Mouse (Mus musculus): ENCODE results near the gene Chek2. TPM values are rescaled to one million over a fixed set of nuclear protein-coding genes. Genes with fewer than 3 reads are reported as not detected.
"Not testable (repeated sequence)": the region's sequence is repeated elsewhere in the genome, so short reads cannot be mapped to it uniquely, and the experiment has no call there.

Chek2 gene
- 1 to 10 TPM; 1.4 to 1.5 TPM for total RNA-seq (2021)
- long read RNA-seq, experiment 1 = 0 reads
- long read RNA-seq, experiment 2, partial matches to known transcripts = 1 of 2 reads
- long read RNA-seq, experiment 2, other reads (novel, unspliced or antisense) = 1 of 2 reads

DNA sequence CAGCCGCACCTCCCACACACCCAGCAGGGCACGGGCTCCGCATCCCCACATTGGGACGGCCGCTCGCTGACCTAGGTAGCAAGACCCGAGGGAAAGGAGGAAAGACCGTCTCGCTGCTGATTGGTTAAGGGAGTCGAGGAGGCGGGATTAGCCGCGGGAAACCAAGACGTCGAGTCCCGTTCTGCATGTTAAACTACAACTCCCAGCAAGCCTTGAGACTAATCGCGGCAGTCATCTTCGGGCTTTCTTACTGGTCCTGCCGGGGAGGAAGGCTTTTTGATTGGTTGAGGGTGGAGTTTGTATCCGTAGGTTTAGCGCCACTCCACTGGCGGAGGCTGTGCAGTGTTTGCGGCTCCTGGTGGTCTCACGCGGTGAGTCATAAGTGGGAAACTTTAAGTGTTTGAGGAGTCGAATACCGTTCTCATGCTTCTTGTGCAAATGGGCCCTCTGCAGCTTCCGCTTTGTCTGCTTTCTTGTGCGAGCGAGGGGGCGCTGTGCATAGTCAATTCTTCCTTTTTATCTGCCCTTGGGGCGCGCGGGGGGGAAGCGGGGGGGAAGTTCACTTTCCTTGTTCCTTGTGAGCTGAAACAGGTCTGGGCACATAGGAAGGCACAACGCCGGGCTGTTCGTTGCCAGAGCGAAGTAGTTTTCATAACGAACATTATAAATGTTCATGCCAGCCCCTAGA lies at the start of gene Chek2, which contains the start of gene Hscb:
Gene Chek2, plus strand, starts transcription at position 302 of the 688 bp plus-strand sequence.
Gene Hscb, minus strand, starts transcription at position 100 of the 688 bp plus-strand sequence.
- peak; percentile 96 for DNase-seq

DNA sequence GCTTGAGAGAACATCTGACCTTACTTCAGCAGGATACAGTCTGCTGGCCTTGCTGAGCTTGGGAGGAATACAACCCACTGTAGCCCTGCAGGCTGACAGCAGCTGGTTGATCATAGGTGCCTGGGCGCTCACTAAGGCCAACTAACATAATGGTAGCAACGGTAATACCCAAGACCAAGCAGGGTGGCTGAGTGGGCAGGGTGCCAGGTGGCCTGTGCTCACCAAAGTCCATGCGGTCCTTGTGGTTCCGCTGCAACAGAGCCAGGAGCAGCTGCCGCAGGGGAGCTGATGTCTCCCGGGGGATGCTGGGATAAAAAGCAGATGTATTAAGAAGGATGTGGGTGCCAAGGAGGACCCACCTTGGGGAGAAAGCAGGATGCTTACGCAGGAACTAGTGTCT lies 45.4 kb upstream of the Chek2 start:
- DNase-seq = no peak

- DNase-seq = no peak
These were observed 42.1 kb upstream of the Chek2 start for GRCm38 (mm10) chr5:110797696-110798095.

DNA sequence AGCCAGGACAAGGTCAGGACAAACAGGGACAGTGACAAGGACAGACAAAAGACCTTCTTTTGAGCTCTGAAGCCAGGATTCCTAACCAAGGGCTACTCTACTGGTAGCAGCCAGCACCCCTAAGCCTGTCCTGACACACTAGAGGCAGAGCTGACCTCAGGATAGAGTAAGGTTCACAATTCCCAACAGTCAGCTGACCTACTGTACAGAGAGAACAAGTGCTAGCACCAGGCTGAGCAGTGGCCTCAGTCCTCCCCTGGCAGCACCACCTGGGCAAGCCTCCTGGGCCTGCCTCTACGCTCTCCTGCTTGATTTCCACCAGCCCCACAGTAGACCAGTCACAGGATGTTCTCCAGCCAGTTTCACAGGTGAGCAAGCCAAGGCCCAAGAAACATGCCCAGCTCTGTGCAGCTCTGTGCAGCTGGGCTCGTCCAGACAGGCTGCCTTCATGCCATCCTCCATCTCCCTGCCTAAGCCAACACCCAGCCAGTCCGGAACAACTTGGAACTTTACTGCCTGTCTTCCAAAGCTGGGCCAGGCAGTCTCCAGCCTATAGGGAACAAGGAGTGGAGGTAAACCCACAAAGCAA lies 38.6 kb upstream of the Chek2 start:
- DNase-seq = no peak

GRCm38 (mm10) chr5:110802186-110802585 lies 37.6 kb upstream of the Chek2 start:
- no peak for DNase-seq

- DNase-seq = no peak
These were observed 37.0 kb upstream of the Chek2 start for GRCm38 (mm10) chr5:110802809-110803208.

GRCm38 (mm10) chr5:110804012-110804743 lies 35.6 kb upstream of the Chek2 start:
- no peak for DNase-seq

DNA sequence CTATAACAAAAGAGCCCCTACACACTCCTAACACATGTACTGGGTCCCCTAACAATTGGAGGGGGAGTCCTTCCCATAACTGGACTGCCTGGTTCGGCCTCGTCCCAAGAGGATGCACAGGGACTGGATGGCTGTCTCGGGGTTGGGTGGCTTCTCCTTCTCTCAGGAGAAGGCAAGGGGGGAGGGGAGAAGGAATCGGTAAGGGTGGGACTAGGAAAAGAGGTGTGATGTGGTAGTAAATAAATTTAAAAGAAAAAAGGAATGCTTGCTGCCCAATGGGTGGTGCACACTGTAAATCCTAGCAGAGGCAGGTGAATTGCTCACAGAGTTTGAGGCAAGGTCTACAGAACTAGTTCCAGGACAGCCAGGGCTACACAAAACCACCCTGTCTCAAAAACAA lies 33.6 kb upstream of the Chek2 start:
- DNase-seq = no peak

DNA sequence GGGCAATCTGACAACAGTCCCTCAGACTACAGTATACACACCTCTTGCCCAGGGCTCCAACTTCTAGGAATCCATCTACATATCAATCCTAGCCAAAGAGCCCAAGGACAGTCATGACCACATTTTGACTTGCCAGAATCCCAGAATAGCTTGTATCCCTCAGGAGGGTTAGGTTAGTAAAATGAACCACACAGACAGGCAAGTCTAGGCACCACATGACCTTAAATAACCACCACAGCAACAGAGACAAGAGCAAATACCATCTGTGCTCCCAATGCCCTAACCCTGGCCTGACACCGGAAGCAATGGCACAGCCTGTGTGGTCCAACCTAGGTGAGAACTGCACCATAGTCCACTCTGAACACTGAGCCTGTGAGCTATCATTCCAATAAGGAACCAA lies 33.1 kb upstream of the Chek2 start:
- no peak for DNase-seq

GRCm38 (mm10) chr5:110807453-110807852 lies 32.3 kb upstream of the Chek2 start:
- DNase-seq = no peak

DNA sequence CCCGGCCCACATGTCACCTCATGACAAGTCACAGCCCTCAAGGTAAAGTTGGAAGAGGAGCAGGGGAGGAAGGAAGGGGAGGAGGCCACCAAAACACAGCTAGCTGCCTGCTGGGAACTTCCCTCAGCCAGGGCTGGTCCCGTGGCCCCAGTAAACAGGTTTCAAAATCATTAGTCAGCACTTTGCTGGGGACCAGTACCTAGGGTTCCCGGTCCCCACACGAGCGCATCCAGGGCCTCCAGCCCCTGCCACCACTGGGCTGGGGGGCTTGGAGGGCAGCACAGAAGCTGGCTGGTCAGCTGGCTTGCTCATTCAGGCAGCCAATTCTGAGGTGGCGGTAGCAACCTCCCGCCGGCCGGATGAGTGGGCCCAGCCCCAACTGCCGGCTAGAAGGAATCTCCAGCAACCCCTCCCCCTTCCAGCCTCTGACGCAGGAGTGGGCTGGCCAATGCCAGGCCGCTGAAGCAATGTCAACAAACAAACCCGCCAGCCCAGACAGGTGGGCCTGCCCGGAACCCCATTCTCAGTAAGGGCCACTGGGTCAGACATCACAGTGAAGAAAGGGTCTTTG lies 31.6 kb upstream of the Chek2 start:
- DNase-seq = peak; percentile 90

DNA sequence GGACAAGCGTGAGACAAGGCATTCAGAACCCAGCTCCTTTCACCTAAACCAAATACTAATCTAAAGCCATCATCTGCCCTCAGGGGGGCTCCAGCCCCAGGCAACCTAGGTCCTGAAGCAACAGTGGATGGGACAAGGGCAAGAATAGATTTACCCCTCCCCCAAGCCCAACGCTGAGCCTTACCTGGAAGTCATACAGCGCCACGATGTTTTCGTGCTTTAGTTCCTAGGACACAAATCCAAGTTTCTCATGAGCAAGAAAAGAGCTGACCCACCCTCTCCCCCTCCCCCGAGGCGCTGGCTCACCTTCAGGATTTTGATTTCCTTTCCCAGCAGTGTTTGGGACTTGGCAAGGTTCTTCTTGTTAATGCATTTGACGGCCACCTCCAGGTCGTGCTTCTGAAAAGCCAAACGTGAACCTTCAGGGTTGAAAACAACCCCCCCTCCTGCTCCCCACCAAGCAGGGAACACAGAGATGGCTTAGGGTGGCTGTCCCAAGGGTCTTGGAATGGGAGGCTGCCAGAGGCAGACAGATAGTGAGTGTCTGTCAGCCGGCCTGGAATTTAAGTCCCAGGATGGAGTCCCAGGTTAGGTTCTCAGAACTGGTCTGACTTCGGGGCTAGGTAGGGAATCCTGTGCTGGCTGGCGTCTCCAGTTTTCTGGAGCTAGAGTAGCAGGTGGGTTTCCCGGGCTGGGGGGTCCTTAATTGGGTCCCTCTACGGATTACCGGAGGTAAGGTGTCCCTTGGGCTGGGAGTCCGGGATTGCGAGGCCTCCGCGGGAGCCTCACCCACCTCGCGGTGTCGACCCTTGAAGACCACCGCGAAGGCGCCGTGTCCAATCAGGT lies 30.7 kb upstream of the Chek2 start:
- no peak for DNase-seq

DNA sequence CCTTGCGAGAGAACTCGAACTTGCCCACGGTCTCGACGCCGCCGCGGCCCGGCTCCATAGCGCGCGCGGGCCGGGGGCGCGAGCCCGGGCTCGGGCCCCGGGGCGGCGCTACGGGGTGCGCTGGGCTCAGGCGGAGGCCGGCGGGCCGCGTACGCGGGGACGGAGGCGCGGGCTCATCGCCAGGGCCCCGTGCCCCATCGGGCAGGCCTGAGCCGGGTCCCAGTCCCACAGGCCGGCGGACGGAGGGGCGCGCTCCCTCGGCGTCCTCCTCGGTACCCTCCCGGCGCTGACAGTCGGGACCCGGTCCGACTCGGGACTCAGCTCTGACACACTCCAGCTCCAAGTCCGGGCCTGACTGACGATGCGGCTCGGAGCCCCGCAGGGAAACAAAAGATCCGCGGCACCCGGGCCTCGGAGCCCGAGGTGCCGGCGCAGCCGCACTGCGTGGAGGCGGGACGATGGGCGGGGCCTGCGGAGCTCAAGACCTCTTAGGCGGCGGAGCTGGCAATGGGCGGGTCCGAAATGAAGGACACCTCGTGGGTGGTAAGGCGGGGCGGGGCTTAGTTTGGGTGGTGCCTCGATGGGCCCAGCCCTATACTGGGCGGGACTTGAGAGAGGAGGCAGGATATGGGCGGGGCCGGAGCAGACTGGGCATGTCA lies 30.0 kb upstream of the Chek2 start, which contains the start of gene Ulk1:
Gene Ulk1, minus strand, starts transcription at position 431 of the 659 bp plus-strand sequence.
- DNase-seq = peak; percentile 99

- DNase-seq = no peak
These were observed 15.4 kb upstream of the Chek2 start for GRCm38 (mm10) chr5:110824421-110824820.

DNA sequence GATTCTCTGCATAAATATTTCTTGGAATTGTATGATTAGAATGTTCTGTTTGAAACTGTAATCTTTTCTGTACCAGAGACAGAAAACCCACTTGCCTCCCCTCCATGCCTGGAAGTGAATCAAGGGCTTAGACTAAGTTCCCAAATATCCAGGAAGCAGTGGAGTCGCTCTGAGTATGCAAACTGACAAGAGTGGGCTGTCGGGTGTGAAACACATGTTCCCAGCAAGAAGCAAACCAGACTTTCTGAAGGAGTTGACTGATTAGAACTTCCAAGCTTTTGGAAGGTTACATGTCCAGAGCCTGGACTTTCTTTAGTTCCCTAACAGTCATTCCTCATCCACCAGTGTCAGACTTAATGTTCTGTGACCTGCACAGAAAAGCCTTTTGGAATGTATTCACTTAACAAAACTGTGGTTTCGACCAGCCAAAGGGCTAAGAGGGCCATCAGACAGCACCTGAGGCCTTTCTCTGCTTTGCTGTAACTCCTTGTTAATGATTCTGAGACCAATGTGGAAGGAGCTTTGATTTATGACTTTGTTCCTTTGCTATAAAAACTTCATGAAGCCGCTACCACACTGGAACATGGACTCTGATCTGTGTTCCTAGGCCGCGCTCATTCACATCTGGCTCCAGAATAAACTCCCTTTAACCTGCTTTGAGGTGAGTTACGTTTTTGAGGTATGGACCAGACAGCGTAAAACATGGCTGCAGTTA lies 12.8 kb upstream of the Chek2 start:
- DNase-seq = no peak

DNA sequence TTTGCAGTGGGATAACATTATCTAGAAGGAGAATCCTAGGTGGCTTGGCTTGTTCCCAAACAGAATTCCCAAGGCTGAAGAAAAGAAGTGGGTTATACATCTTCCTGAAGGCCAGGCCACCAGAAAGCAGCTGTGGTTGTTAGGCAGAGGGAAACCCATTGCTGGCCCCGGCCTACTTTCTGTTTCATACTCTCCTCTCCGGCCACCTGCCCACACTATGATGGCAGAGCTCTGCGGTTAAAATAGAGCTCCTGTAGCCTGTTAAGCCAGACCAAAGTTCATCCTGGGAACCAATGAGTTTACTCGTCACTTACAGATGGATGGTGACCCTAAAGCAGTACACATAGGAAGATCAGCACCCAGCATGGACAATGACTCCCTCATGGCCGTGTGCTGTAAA lies 12.2 kb upstream of the Chek2 start:
- no peak for DNase-seq

DNA sequence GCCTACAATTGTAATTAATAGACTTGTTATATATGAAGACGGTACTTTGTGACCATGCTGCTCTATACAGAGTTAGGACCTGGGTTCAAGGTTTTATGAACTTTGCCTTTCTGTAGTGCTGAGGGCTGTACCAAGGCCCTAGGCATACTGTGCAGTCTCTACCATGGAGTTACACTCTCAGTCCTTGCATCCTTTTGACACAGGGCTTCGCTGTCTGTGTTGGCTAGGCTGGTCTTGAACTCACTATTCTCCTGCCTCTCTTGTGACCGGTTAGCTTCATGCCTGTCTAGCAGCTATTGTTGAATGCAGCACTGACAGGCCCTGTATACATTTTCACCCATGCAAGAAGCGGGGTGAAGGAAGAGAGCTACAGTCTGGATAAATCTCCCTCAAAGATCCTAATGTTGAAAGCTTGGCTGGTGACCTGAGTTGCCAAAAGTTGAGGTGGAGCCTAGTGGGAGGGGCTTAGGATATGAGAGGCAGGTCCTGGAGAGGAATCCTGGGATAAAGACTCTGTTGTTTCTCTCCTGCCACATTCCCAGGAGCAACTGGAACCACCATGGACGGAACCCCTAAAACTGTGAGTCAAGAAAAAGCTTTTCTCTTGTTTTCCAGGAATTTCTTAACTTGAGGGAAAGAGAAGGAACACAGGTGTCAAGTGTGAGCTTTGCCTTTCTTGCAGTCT lies 8.6 kb upstream of the Chek2 start:
- no peak for DNase-seq

DNA sequence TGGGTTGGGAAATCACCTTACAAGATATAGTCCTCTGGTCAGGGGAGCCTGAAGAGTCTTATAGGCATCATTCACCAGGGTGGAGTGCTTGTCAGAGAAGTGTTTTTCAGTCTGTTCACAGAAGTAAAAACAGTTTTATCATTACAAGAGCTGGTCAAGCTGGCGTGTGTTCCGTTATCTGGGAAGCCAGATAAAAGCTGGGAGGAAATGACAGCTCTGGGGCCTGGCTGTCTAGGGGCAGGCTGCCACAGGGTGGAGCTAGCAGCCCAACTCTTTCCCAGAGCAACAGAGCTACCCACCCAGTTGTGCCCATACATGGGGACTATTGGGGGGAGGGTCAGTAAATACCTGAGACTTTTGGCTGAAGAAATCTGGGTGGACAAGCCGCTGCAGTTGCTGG lies 3.8 kb upstream of the Chek2 start:
- peak; percentile 31 for DNase-seq

DNA sequence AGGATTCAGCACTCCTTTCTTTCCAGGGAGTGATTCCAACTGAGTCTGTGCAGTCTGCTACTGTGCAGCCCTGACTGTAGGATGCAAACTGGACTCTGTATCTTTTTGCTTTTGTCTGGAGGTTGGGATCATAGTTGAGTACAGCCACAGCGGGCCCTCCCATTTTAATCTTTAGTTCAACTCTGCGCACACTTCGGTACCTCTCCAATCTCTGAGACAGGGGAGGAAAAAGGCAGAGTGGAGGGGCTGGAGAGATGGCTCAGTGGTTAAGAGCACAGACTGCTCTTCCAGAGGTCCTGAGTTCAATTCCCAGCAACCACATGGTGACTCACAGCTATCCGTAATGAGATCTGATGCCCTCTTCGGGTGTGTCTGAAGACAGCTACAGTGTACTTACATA lies 1.8 kb upstream of the Chek2 start:
- not testable (repeated sequence) for DNase-seq
